Mouse (Mus musculus): Measurements from ENCODE around the gene Gli1. TPM values are rescaled to one million over a fixed set of nuclear protein-coding genes. Genes with fewer than 3 reads are reported as not detected.
"Not testable (repeated sequence)": the region's sequence is repeated elsewhere in the genome, so short reads cannot be mapped to it uniquely, and the experiment has no call there.

Gene Gli1
- total and polyA plus RNA-seq, 3 experiments: 0.10 to 0.42 TPM; not detected in 1

GRCm38 (mm10) chr10:127310523-127311475 is 31.0 kb downstream of the Gli1 start:
- DNase-seq (ENCODE audit: extremely low read depth): peak; percentile 92
- peak overlapping the region; percentile 93 for H3K9ac ChIP-seq (ENCODE audit: insufficient read depth, low read depth)
- dilution Hi-C loops (cut with MboI; ENCODE audit: extremely low pct_ligation_motif_present, extremely low pct_unique_long_range_greater_than_20kb, low sequenced_read_pairs) (no loop called here), in situ Hi-C loops (cut with MboI; ENCODE audit: low pct_ligation_motif_present, low pct_unique_long_range_greater_than_20kb, low sequenced_read_pairs) (no loop called here)
- peak overlapping the region; percentile 74 for H3K4me2 ChIP-seq (ENCODE audit: insufficient read depth, low read depth, poor library complexity, severe bottlenecking)
- no peaks in the 10 kb centered on the region for H3K27me3 ChIP-seq (replicated peaks)
- peaks cover 39 to 41% of the 10 kb centered on the region in 2 experiments for H3K36me3 ChIP-seq (replicated peaks in 1 of 2; ENCODE audit: control insufficient read depth in 1 of 2, insufficient read depth in 1 of 2, low read length in 1 of 2)
- H3K27ac ChIP-seq (ENCODE audit: insufficient read depth, low read depth): peak overlapping the region; percentile 91
- H3K4me1 ChIP-seq (ENCODE audit: control insufficient read depth in 1 of 2, insufficient read depth in 2 of 2): peaks cover 5 to 17% of the 10 kb centered on the region in 2 experiments
- peak overlapping the region; percentile 80 to 97 (median 83) for H3K4me3 ChIP-seq (replicated peaks in 1 of 3; ENCODE audit: low read depth in 2 of 3, low read length in 2 of 3, poor library complexity in 1 of 3)
- H3K9me3 ChIP-seq (replicated peaks; ENCODE audit: low read length): no peaks in the 10 kb centered on the region
- peaks cover 22% of the 10 kb centered on the region for H3K79me2 ChIP-seq (replicated peaks; ENCODE audit: control insufficient read depth, extremely low read depth, insufficient read depth, poor library complexity, severe bottlenecking)
- TF ChIP-seq MAX (IDR thresholded peaks at IDR 0.05; ENCODE audit: low read length) (peak; percentile 87; the same call in 1 of the 2 replicates), MAZ (IDR thresholded peaks at IDR 0.05; ENCODE audit: low read depth, low read length) (no peak), NRF1 (IDR thresholded peaks at IDR 0.05; ENCODE audit: low read depth, low read length) (no peak), JUND (conservative IDR thresholded peaks at IDR 0.05; ENCODE audit: low read depth, low read length) (no peak), KAT2A (IDR thresholded peaks at IDR 0.05; ENCODE audit: insufficient replicate concordance, low read length) (no peak), USF2 (conservative IDR thresholded peaks at IDR 0.05; ENCODE audit: low read depth, low read length) (no peak), MXI1 (IDR thresholded peaks at IDR 0.05; ENCODE audit: low read depth, low read length) (peak; percentile 87; the same call in 1 of the 2 replicates), ZNF384 (IDR thresholded peaks at IDR 0.05; ENCODE audit: low read depth, low read length) (no peak), E2F4 (IDR thresholded peaks at IDR 0.05; ENCODE audit: insufficient replicate concordance, low read depth, low read length) (no peak), EP300 (IDR thresholded peaks at IDR 0.05; ENCODE audit: low read length) (no peak), ZKSCAN1 (IDR thresholded peaks at IDR 0.05; ENCODE audit: borderline replicate concordance, low read depth, low read length) (no peak), CHD2 (IDR thresholded peaks at IDR 0.05; ENCODE audit: low read length) (peak; percentile 99), TBP (conservative IDR thresholded peaks at IDR 0.05; ENCODE audit: low read depth, low read length) (peak; percentile 87), SIN3A (IDR thresholded peaks at IDR 0.05; ENCODE audit: low read length) (peak; percentile 70; the same call in 1 of the 2 replicates), CTCF (conservative IDR thresholded peaks at IDR 0.05 in 1 of 2, IDR thresholded peaks at IDR 0.05 in 1 of 2; ENCODE audit: low read depth in 2 of 2, low read length in 2 of 2) (no peak), HCFC1 (IDR thresholded peaks at IDR 0.05; ENCODE audit: low read depth, low read length) (no peak), NELFE (IDR thresholded peaks at IDR 0.05; ENCODE audit: low read depth, low read length) (no peak; the same call in none of the 2 replicates), ZC3H11A (IDR thresholded peaks at IDR 0.05; ENCODE audit: low read depth, low read length) (no peak), CHD1 (IDR thresholded peaks at IDR 0.05; ENCODE audit: low read depth, low read length) (0 out of 2 replicates have a peak, but pooled peaks have one; percentile 9), POLR2A (IDR thresholded peaks at IDR 0.05; ENCODE audit: low read depth, low read length) (peak; percentile 75), POLR2AphosphoS2 (IDR thresholded peaks at IDR 0.05; ENCODE audit: low read depth, low read length) (peak; percentile 37; the same call in 1 of the 2 replicates), TCF12 (IDR thresholded peaks at IDR 0.05; ENCODE audit: low read depth, low read length) (no peak), MYC (IDR thresholded peaks at IDR 0.05; ENCODE audit: low read depth, low read length) (peak; percentile 98)

- H3K9me3 ChIP-seq (replicated peaks; ENCODE audit: low read length); H3K9ac ChIP-seq (ENCODE audit: insufficient read depth, low read depth); in situ Hi-C loops (cut with MboI; ENCODE audit: low pct_ligation_motif_present, low pct_unique_long_range_greater_than_20kb, low sequenced_read_pairs); H3K27me3 ChIP-seq (replicated peaks); H3K27ac ChIP-seq (ENCODE audit: insufficient read depth, low read depth); DNase-seq (ENCODE audit: extremely low read depth); H3K4me2 ChIP-seq (ENCODE audit: insufficient read depth, low read depth, poor library complexity, severe bottlenecking); dilution Hi-C loops (cut with MboI; ENCODE audit: extremely low pct_ligation_motif_present, extremely low pct_unique_long_range_greater_than_20kb, low sequenced_read_pairs); H3K4me3 ChIP-seq (replicated peaks in 1 of 3; ENCODE audit: low read depth in 2 of 3, low read length in 2 of 3, poor library complexity in 1 of 3): not testable (repeated sequence)
- Histone ChIP-seq H3K79me2 (replicated peaks; ENCODE audit: control insufficient read depth, extremely low read depth, insufficient read depth, poor library complexity, severe bottlenecking) (peaks cover 28% of the 10 kb centered on the region), H3K36me3 (replicated peaks in 1 of 2; ENCODE audit: control insufficient read depth in 1 of 2, insufficient read depth in 1 of 2, low read length in 1 of 2) (peaks cover 55 to 57% of the 10 kb centered on the region in 2 experiments), H3K4me1 (ENCODE audit: control insufficient read depth in 1 of 2, insufficient read depth in 2 of 2) (peaks cover 5 to 17% of the 10 kb centered on the region in 2 experiments)
Measured at GRCm38 (mm10) chr10:127309167-127309566, 32.6 kb downstream of the Gli1 start.
